Mouse (Mus musculus): ENCODE data around the gene Fat3.

DNA sequence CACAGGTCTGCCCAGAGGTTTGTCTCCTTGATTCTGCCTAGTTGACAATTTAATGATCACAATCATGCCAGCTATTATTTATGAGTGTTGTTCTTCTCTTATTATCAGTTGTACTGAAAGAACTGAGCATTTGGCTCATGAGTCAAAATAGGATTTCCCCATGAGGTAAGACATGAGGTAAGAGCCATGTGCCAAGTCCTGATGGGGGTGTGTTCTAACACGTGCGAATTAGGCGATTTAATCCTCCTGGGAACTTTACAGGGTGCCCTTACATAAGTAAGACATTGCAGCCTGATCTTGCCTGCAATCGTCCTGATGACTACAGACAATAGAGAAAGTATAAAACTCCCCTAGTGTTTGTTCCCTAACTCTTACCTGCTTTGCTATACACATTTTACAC, 631.6 kb downstream of the Fat3 start:
- TF ChIP-seq CTCF (IDR thresholded peaks at IDR 0.05; ENCODE audit: borderline replicate concordance, extremely low read depth, insufficient read depth, insufficient read length) (no peak), POLR2A (IDR thresholded peaks at IDR 0.05; ENCODE audit: borderline replicate concordance, extremely low read depth, insufficient read depth, insufficient read length, poor library complexity, severe bottlenecking) (no peak)

Measured in brain, embryonic 14.5 days (tissue).